16 mouse cellular contexts compared by ENCODE assay signal in the genomic region with DNA sequence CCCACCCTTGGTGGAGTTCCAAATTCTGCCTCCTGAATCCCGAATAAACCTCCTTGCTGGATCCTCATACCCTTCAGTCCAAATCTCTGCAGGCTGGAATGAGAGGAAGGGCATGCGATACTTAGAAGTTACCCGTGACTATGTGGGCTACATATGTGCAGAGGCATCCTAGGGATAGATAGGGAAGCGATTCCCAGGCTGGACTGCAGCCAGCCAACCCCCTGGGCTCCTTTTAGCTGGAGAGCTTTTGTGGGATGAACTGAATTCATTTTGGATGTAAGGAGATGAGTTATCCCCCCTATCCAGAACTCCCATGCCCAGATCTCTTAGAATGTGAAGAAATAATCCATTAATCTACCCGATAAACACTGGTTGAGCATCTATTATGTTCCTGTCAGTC.
"Had no signal": no experiment of that assay in that cellular context is flagged by ENCODE, and none has a peak within 500 bp of the region (broad histone marks: within the 10 kb centered on the region; RNA-seq: fewer than 3 reads in every experiment).

No protein-coding gene starts in this region.

- H3K27me3 ChIP-seq: neural tube, embryonic 12.5 days; neural tube, embryonic 13.5 days; neural tube, embryonic 15.5 days; stomach, embryonic 15.5 days had no signal

- H3K4me1 ChIP-seq: stomach, embryonic 15.5 days had no signal

- H3K27ac ChIP-seq: neural tube, embryonic 12.5 days; neural tube, embryonic 13.5 days; neural tube, embryonic 15.5 days; stomach, embryonic 15.5 days; stomach, postnatal 0 days had no signal

- H3K9me3 ChIP-seq: neural tube, embryonic 12.5 days; neural tube, embryonic 13.5 days; neural tube, embryonic 15.5 days; stomach, embryonic 15.5 days had no signal

- H3K4me3 ChIP-seq: neural tube, embryonic 12.5 days; neural tube, embryonic 13.5 days; neural tube, embryonic 15.5 days; stomach, embryonic 15.5 days had no signal

- H3K9ac ChIP-seq: neural tube, embryonic 12.5 days; neural tube, embryonic 13.5 days; neural tube, embryonic 15.5 days; stomach, embryonic 15.5 days had no signal

- DNase-seq: retina, postnatal 1 day; right cerebral cortex, adult 18-20 months; right cerebral cortex, postnatal 25 days; right cerebral cortex, postnatal 4 days; spleen, adult 18-20 months; thymus, adult 18-20 months; thymus, adult 2 months; thymus, postnatal 14 days; thymus, postnatal 25 days; thymus, postnatal 36 days; thymus, postnatal 4 days had no signal

- H3K36me3 ChIP-seq: neural tube, embryonic 12.5 days; neural tube, embryonic 13.5 days; neural tube, embryonic 15.5 days; stomach, embryonic 15.5 days had no signal

- H3K4me2 ChIP-seq: neural tube, embryonic 12.5 days; neural tube, embryonic 13.5 days; neural tube, embryonic 15.5 days; stomach, embryonic 15.5 days had no signal
